Mouse (Mus musculus) limb, embryonic 13.5 days (tissue): Measurements from ENCODE around the gene Pcsk2. TPM values are rescaled to one million over a fixed set of nuclear protein-coding genes. Genes with fewer than 3 reads are reported as not detected.

ENCODE experiments used
- ATAC-seq: fragments of 200-750 bp; cut with Nextera tagmentation; 2 replicates; pipeline ENCODE4 v1.8.0; 2017; ENCODE audit warnings: low read depth, moderate number of reproducible peaks, moderate TSS enrichment; ENCODE audit not compliant: low FRiP score
- H3K27ac ChIP-seq: fragments of 300-500 bp; sonication (generic); 2 replicates; pipeline ENCODE4 v1.5.1; 2015; ENCODE audit warnings: inconsistent platforms, mild to moderate bottlenecking, moderate library complexity
- H3K27me3 ChIP-seq: fragments of 300-500 bp; sonication (generic); 2 replicates; pipeline ENCODE4 v1.6.1; 2015; ENCODE audit warnings: mild to moderate bottlenecking, inconsistent platforms
- H3K36me3 ChIP-seq: fragments of 300-500 bp; sonication (generic); 2 replicates; pipeline ENCODE4 v1.6.1; 2015; ENCODE audit warnings: inconsistent platforms, mild to moderate bottlenecking, moderate library complexity
- H3K4me1 ChIP-seq: fragments of 300-500 bp; sonication (generic); 2 replicates; pipeline ENCODE4 v1.6.1; 2015; ENCODE audit warnings: inconsistent platforms
- H3K4me2 ChIP-seq: fragments of 300-500 bp; sonication (generic); replicated peaks from 2 replicates; pipeline ENCODE4 v1.6.1; 2015; ENCODE audit warnings: inconsistent platforms, mild to moderate bottlenecking, moderate library complexity
- H3K4me3 ChIP-seq: fragments of 300-500 bp; sonication (generic); 2 replicates; pipeline ENCODE4 v1.5.1; 2015; ENCODE audit warnings: moderate library complexity, mild to moderate bottlenecking, inconsistent platforms
- H3K9ac ChIP-seq: fragments of 300-500 bp; sonication (generic); 2 replicates; pipeline ENCODE4 v1.6.1; 2015; ENCODE audit warnings: mild to moderate bottlenecking, inconsistent platforms
- H3K9me3 ChIP-seq: fragments of 300-500 bp; sonication (generic); 2 replicates; pipeline ENCODE4 v1.6.1; 2016; ENCODE audit warnings: inconsistent platforms
- WGBS: fragments of 180-500 bp; shearing (Covaris S2); methylation state at CpG from one replicate; pipeline ENCODE4 v1.1.7; 2015; 5-methylcytosine and 5-hydroxymethylcytosine counted together
- polyA plus RNA-seq: library from polyadenylated mRNA; unstranded; fragments of >200 nt; fragmentation: Nextera tagmentation; extraction: Ambion mirVana; gene quantifications from 2 replicates; pipeline ENCODE4 v1.2.1, GENCODE M21; 2015

Pcsk2 gene
- 0.59 and 0.73 TPM in 2 replicates for polyA plus RNA-seq

GRCm38 (mm10) chr2:143545758-143546246 lies at the start of gene Pcsk2:
Gene Pcsk2 (plus strand): TSS chr2:143546156.
- Histone ChIP-seq H3K36me3 (no peaks in the 10 kb centered on the region), H3K9me3 (no peaks in the 10 kb centered on the region), H3K9ac (peak within 1 kb of the TSS; percentile 53; the same call in 1 of the 2 replicates), H3K4me3 (peak within 1 kb of the TSS; percentile 54), H3K27me3 (peaks cover 68% of the 10 kb centered on the region), H3K4me1 (peaks cover 14% of the 10 kb centered on the region), H3K4me2 (peak within 1 kb of the TSS; percentile 81), H3K27ac (no peak within 1 kb of the TSS)
- peak; percentile 91 for ATAC-seq
- WGBS: under 1% methylated on average over 19 of the region's 51 CpGs

GRCm38 (mm10) chr2:143500845-143501244 lies 45.1 kb upstream of the Pcsk2 start:
- H3K4me2 ChIP-seq: no peak overlapping the region
- WGBS: 91% methylated on average over 9 of the region's 9 CpGs
- no peak overlapping the region for H3K4me3 ChIP-seq
- H3K27me3 ChIP-seq: no peaks in the 10 kb centered on the region
- H3K27ac ChIP-seq: no peak overlapping the region
- H3K9ac ChIP-seq: no peak overlapping the region
- no peak for ATAC-seq
- H3K4me1 ChIP-seq: no peaks in the 10 kb centered on the region
- no peaks in the 10 kb centered on the region for H3K9me3 ChIP-seq
- no peaks in the 10 kb centered on the region for H3K36me3 ChIP-seq

GRCm38 (mm10) chr2:143501760-143502159 lies 44.2 kb upstream of the Pcsk2 start:
- H3K4me2 ChIP-seq: no peak overlapping the region
- H3K4me1 ChIP-seq: no peaks in the 10 kb centered on the region
- no peak for ATAC-seq
- H3K27ac ChIP-seq: no peak overlapping the region
- no peaks in the 10 kb centered on the region for H3K36me3 ChIP-seq
- WGBS: 57% methylated on average over 5 of the region's 5 CpGs
- H3K4me3 ChIP-seq: no peak overlapping the region
- H3K9me3 ChIP-seq: no peaks in the 10 kb centered on the region
- H3K9ac ChIP-seq: no peak overlapping the region
- no peaks in the 10 kb centered on the region for H3K27me3 ChIP-seq

- Histone ChIP-seq H3K27me3 (no peaks in the 10 kb centered on the region), H3K4me3 (no peak overlapping the region), H3K9me3 (no peaks in the 10 kb centered on the region), H3K4me2 (no peak overlapping the region), H3K27ac (no peak overlapping the region), H3K4me1 (no peaks in the 10 kb centered on the region), H3K9ac (no peak overlapping the region), H3K36me3 (no peaks in the 10 kb centered on the region)
- WGBS: 93% methylated on average over 3 of the region's 3 CpGs
- no peak for ATAC-seq
Observed at GRCm38 (mm10) chr2:143502203-143502602, 43.8 kb upstream of the Pcsk2 start.

- no peak overlapping the region for H3K27ac ChIP-seq
- no peak for ATAC-seq
- no peak overlapping the region for H3K4me2 ChIP-seq
- H3K36me3 ChIP-seq: no peaks in the 10 kb centered on the region
- H3K9me3 ChIP-seq: no peaks in the 10 kb centered on the region
- 13% methylated on average over 3 of the region's 3 CpGs for WGBS
- H3K27me3 ChIP-seq: 0 out of 2 replicates have a peak, but pooled peaks cover under 1% of the 10 kb centered on the region
- H3K9ac ChIP-seq: no peak overlapping the region
- no peaks in the 10 kb centered on the region for H3K4me1 ChIP-seq
- no peak overlapping the region for H3K4me3 ChIP-seq
Observed at GRCm38 (mm10) chr2:143536485-143536884, 9.5 kb upstream of the Pcsk2 start.

GRCm38 (mm10) chr2:143545299-143545751 lies 631 bp upstream of the Pcsk2 start:
- WGBS: under 1% methylated on average over 7 of the region's 7 CpGs
- peak; percentile 15; the same call in 1 of the 2 replicates for ATAC-seq
- H3K9me3 ChIP-seq: no peaks in the 10 kb centered on the region
- H3K36me3 ChIP-seq: no peaks in the 10 kb centered on the region
- peak overlapping the region; percentile 53; the same call in 1 of the 2 replicates for H3K9ac ChIP-seq
- H3K4me1 ChIP-seq: peaks cover 14% of the 10 kb centered on the region
- peak overlapping the region; percentile 81 for H3K4me2 ChIP-seq
- H3K27me3 ChIP-seq: peaks cover 68% of the 10 kb centered on the region
- peak overlapping the region; percentile 54 for H3K4me3 ChIP-seq
- H3K27ac ChIP-seq: no peak overlapping the region

- Histone ChIP-seq H3K9me3 (no peaks in the 10 kb centered on the region), H3K27me3 (peaks cover 65% of the 10 kb centered on the region), H3K4me1 (peaks cover 14% of the 10 kb centered on the region), H3K9ac (no peak overlapping the region), H3K4me2 (peak overlapping the region; percentile 81), H3K36me3 (no peaks in the 10 kb centered on the region), H3K4me3 (peak overlapping the region; percentile 54), H3K27ac (no peak overlapping the region)
- ATAC-seq: no peak
- 1% methylated on average over 33 of the region's 33 CpGs for WGBS
Observed at GRCm38 (mm10) chr2:143546412-143547211, 656 bp downstream of the Pcsk2 start.

- no peak for ATAC-seq
- H3K9ac ChIP-seq: no peak overlapping the region
- H3K9me3 ChIP-seq: no peaks in the 10 kb centered on the region
- no peaks in the 10 kb centered on the region for H3K36me3 ChIP-seq
- H3K4me3 ChIP-seq: 0 out of 2 replicates have a peak overlapping the region, but pooled peaks have one; percentile 54
- WGBS: 2% methylated on average over 32 of the region's 32 CpGs
- peak overlapping the region; percentile 81; the same call in 1 of the 2 replicates for H3K4me2 ChIP-seq
- peaks cover 64% of the 10 kb centered on the region for H3K27me3 ChIP-seq
- peaks cover 14% of the 10 kb centered on the region for H3K4me1 ChIP-seq
- no peak overlapping the region for H3K27ac ChIP-seq
Observed at GRCm38 (mm10) chr2:143547251-143548090, 1.5 kb downstream of the Pcsk2 start.

- Histone ChIP-seq H3K9ac (no peak overlapping the region), H3K9me3 (no peaks in the 10 kb centered on the region), H3K4me1 (no peaks in the 10 kb centered on the region), H3K4me3 (no peak overlapping the region), H3K27me3 (no peaks in the 10 kb centered on the region), H3K27ac (no peak overlapping the region), H3K4me2 (no peak overlapping the region), H3K36me3 (no peaks in the 10 kb centered on the region)
- WGBS: 70% methylated on average over 4 of the region's 4 CpGs
- ATAC-seq: no peak
Observed at GRCm38 (mm10) chr2:143560384-143560783, 14.4 kb downstream of the Pcsk2 start.

GRCm38 (mm10) chr2:143565062-143565461 lies 19.1 kb downstream of the Pcsk2 start:
- WGBS: 73% methylated on average over 2 of the region's 2 CpGs
- Histone ChIP-seq H3K27me3 (no peaks in the 10 kb centered on the region), H3K4me3 (no peak overlapping the region), H3K27ac (no peak overlapping the region), H3K9me3 (no peaks in the 10 kb centered on the region), H3K4me1 (no peaks in the 10 kb centered on the region), H3K36me3 (no peaks in the 10 kb centered on the region), H3K4me2 (no peak overlapping the region), H3K9ac (no peak overlapping the region)
- no peak for ATAC-seq

- Histone ChIP-seq H3K4me2 (no peak overlapping the region), H3K4me1 (no peaks in the 10 kb centered on the region), H3K27ac (no peak overlapping the region), H3K9me3 (no peaks in the 10 kb centered on the region), H3K36me3 (no peaks in the 10 kb centered on the region), H3K27me3 (no peaks in the 10 kb centered on the region), H3K4me3 (no peak overlapping the region), H3K9ac (no peak overlapping the region)
- no peak for ATAC-seq
- WGBS: 88% methylated on average over 6 of the region's 6 CpGs
Observed at GRCm38 (mm10) chr2:143565961-143566360, 20.0 kb downstream of the Pcsk2 start.

- H3K9ac ChIP-seq: no peak overlapping the region
- 74% methylated on average over 6 of the region's 6 CpGs for WGBS
Observed at GRCm38 (mm10) chr2:143585341-143585740, 39.4 kb downstream of the Pcsk2 start.

More at GRCm38 (mm10) chr2:143585341-143585740, 39.4 kb downstream of the Pcsk2 start:
- Histone ChIP-seq H3K4me3 (no peak overlapping the region), H3K4me2 (no peak overlapping the region), H3K27me3 (no peaks in the 10 kb centered on the region), H3K36me3 (no peaks in the 10 kb centered on the region), H3K4me1 (no peaks in the 10 kb centered on the region), H3K27ac (no peak overlapping the region), H3K9me3 (no peaks in the 10 kb centered on the region)
- ATAC-seq: no peak
